Mouse (Mus musculus): ENCODE data around the gene 1110059G10Rik. TPM values are rescaled to one million over a fixed set of nuclear protein-coding genes. Genes with fewer than 3 reads are reported as not detected.

1110059G10Rik gene
- polyA plus RNA-seq, 1 experiment from 2014 or later: 21.5 TPM

Other genes with a start within 250 kb of the 1110059G10Rik start
- not detected in 2 replicates for gene Topaz1, start 203.7 kb downstream of the 1110059G10Rik start, polyA plus RNA-seq (2015; fragmentation: Nextera tagmentation; extraction: Ambion mirVana)
- gene Tcaim, start 145.5 kb downstream of the 1110059G10Rik start, polyA plus RNA-seq (2015; fragmentation: Nextera tagmentation; extraction: Ambion mirVana): 6.8 and 8.4 TPM in 2 replicates
- not detected in 2 replicates for gene Gm35549, start 107.0 kb downstream of the 1110059G10Rik start, polyA plus RNA-seq (2015; fragmentation: Nextera tagmentation; extraction: Ambion mirVana)
- gene Zfp445, start 85.0 kb downstream of the 1110059G10Rik start, polyA plus RNA-seq (2015; fragmentation: Nextera tagmentation; extraction: Ambion mirVana): 41.4 and 42.7 TPM in 2 replicates
- gene Zkscan7, start 65.3 kb downstream of the 1110059G10Rik start, polyA plus RNA-seq (2015; fragmentation: Nextera tagmentation; extraction: Ambion mirVana): 2.8 and 3.2 TPM in 2 replicates
- gene Zfp105, start 27.9 kb downstream of the 1110059G10Rik start, polyA plus RNA-seq (2015; fragmentation: Nextera tagmentation; extraction: Ambion mirVana): 8.9 and 9.5 TPM in 2 replicates
- gene Kif15, start within 50 bp of the 1110059G10Rik start, polyA plus RNA-seq (2015; fragmentation: Nextera tagmentation; extraction: Ambion mirVana): 23.8 and 26.6 TPM in 2 replicates
- gene Tmem42, start 70.3 kb upstream of the 1110059G10Rik start, polyA plus RNA-seq (2015; fragmentation: Nextera tagmentation; extraction: Ambion mirVana): 17.7 and 19.7 TPM in 2 replicates
- 0.41 and 0.68 TPM in 2 replicates for gene Tgm4, start 83.7 kb upstream of the 1110059G10Rik start, polyA plus RNA-seq (2015; fragmentation: Nextera tagmentation; extraction: Ambion mirVana)
- 49.7 and 53.2 TPM in 2 replicates for gene Zdhhc3, start 162.2 kb upstream of the 1110059G10Rik start, polyA plus RNA-seq (2015; fragmentation: Nextera tagmentation; extraction: Ambion mirVana)
- gene Exosc7, start 162.2 kb upstream of the 1110059G10Rik start, polyA plus RNA-seq (2015; fragmentation: Nextera tagmentation; extraction: Ambion mirVana): 81.0 and 87.6 TPM in 2 replicates
- 2.7 and 2.8 TPM in 2 replicates for gene Clec3b, start 199.9 kb upstream of the 1110059G10Rik start, polyA plus RNA-seq (2015; fragmentation: Nextera tagmentation; extraction: Ambion mirVana)

All from heart, embryonic 16.5 days (tissue).